Mouse (Mus musculus) megakaryocyte, embryonic 14.5 days (primary cell): Measurements from ENCODE around the gene Tacc2. TPM values are rescaled to one million over a fixed set of nuclear protein-coding genes. Genes with fewer than 3 reads are reported as not detected.
A peak's percentile ranks its signal among the peaks of the same experiment; 100 is the strongest.

Source experiments
- H3K27me3 ChIP-seq: replicated peaks from 2 replicates; pipeline ENCODE3; 2012; ENCODE audit warnings: inconsistent platforms
- H3K36me3 ChIP-seq: replicated peaks from 2 replicates; pipeline ENCODE3; 2012; ENCODE audit warnings: low read length, inconsistent platforms, mixed read lengths
- H3K4me1 ChIP-seq: 2 replicates; pipeline ENCODE4 v1.6.1; 2012; ENCODE audit warnings: inconsistent platforms
- H3K4me3 ChIP-seq: replicated peaks from 2 replicates; pipeline ENCODE3; 2012; ENCODE audit warnings: moderate library complexity, mild to moderate bottlenecking, inconsistent platforms
- H3K9me3 ChIP-seq: 2 replicates; pipeline ENCODE4 v1.6.1; 2012; ENCODE audit warnings: inconsistent platforms
- FLI1 ChIP-seq: IDR thresholded peaks from 2 replicates; pipeline ENCODE4 v1.6.1; 2012; ENCODE audit warnings: low read length, inconsistent platforms, mixed read lengths
- GATA1 ChIP-seq: IDR thresholded peaks from 3 replicates; pipeline ENCODE4 v1.6.1; 2012; ENCODE audit warnings: mixed read lengths, low read length, inconsistent platforms, borderline replicate concordance
- polyA plus RNA-seq: library from polyadenylated mRNA; stranded (reverse); fragments of >175 nt; gene quantifications from 2 replicates; pipeline ENCODE4 v1.2.3, GENCODE M21; 2012; ENCODE audit warnings: low replicate concordance; ENCODE audit not compliant: insufficient read depth

Tacc2 gene
- polyA plus RNA-seq, 1 experiment = 3.2 TPM

- Histone ChIP-seq H3K27me3 (peaks cover 11% of the 10 kb centered on the region), H3K9me3 (no peaks in the 10 kb centered on the region)
- TF ChIP-seq GATA1 (no peak), FLI1 (no peak)
These were observed 220.3 kb downstream of the Tacc2 start for GRCm38 (mm10) chr7:130797524-130797923.

GRCm38 (mm10) chr7:130799418-130799817, 222.2 kb downstream of the Tacc2 start:
- Histone ChIP-seq H3K36me3 (no peaks in the 10 kb centered on the region), H3K27me3 (peaks cover 10% of the 10 kb centered on the region), H3K4me3 (no peak overlapping the region), H3K4me1 (no peaks in the 10 kb centered on the region), H3K9me3 (no peaks in the 10 kb centered on the region)
- no peak for TF ChIP-seq FLI1
- TF ChIP-seq GATA1 = no peak

More at GRCm38 (mm10) chr7:130797524-130797923, 220.3 kb downstream of the Tacc2 start:
- Histone ChIP-seq H3K4me3 (no peak overlapping the region), H3K36me3 (no peaks in the 10 kb centered on the region), H3K4me1 (no peaks in the 10 kb centered on the region)

DNA sequence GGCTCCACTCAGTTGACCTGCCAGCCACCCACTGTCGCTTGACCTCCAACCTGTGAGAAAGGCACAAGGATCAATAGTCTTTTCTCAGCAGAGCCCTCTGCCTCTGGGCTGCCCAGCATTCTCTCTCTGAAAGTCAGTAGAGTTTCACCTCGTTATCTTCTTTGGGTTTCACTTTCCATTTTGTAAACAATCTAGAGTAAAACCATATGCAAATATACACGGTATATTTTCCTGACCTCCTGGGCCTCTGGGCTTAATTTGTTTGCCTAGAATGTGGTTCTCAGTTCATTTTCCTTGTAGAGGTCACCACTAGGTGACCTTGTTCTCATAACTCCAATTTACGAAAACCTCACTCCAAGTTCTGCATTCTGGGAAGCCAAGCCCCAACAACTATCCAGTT, 223.4 kb downstream of the Tacc2 start:
- TF ChIP-seq FLI1 = no peak
- no peak for TF ChIP-seq GATA1
- Histone ChIP-seq H3K4me1 (no peaks in the 10 kb centered on the region), H3K27me3 (peaks cover 10% of the 10 kb centered on the region), H3K9me3 (no peaks in the 10 kb centered on the region), H3K4me3 (peak overlapping the region; percentile 42), H3K36me3 (no peaks in the 10 kb centered on the region)

DNA sequence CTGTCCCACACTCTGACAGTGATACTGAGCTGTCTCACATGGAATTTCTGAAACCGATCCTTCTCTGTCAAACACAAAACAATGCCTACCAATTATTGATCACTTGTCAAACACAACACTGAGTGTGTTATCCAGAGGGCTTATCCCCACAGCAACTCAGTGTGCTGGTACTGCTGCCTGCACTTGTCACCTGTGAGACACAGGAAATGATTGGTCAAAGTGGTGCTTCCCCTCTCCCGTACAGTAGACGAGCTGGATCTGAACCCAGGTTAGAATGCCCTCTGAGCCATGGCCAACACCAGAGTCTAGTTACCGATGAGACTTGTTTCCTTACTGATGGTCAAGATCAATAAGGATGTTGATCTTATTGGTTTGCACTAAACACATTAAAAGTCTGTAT, 224.6 kb downstream of the Tacc2 start:
- no peak overlapping the region for H3K4me3 ChIP-seq
- peaks cover 12% of the 10 kb centered on the region for H3K27me3 ChIP-seq
- no peaks in the 10 kb centered on the region for H3K9me3 ChIP-seq
- no peaks in the 10 kb centered on the region for H3K4me1 ChIP-seq
- no peaks in the 10 kb centered on the region for H3K36me3 ChIP-seq
- no peak for TF ChIP-seq FLI1

GRCm38 (mm10) chr7:130803251-130803825, 226.1 kb downstream of the Tacc2 start:
- Histone ChIP-seq H3K4me1 (no peaks in the 10 kb centered on the region; the same call in 1 of the 2 replicates), H3K36me3 (no peaks in the 10 kb centered on the region), H3K4me3 (no peak overlapping the region), H3K27me3 (peaks cover 15% of the 10 kb centered on the region), H3K9me3 (no peaks in the 10 kb centered on the region)
- TF ChIP-seq FLI1 = no peak
- no peak for TF ChIP-seq GATA1

GRCm38 (mm10) chr7:130804991-130805390, 227.8 kb downstream of the Tacc2 start:
- Histone ChIP-seq H3K4me1 (no peaks in the 10 kb centered on the region; the same call in 1 of the 2 replicates), H3K9me3 (no peaks in the 10 kb centered on the region), H3K27me3 (peaks cover 15% of the 10 kb centered on the region), H3K4me3 (no peak overlapping the region), H3K36me3 (no peaks in the 10 kb centered on the region)
- TF ChIP-seq GATA1 (no peak), FLI1 (no peak)

- no peaks in the 10 kb centered on the region; the same call in 1 of the 2 replicates for H3K4me1 ChIP-seq
- H3K36me3 ChIP-seq = no peaks in the 10 kb centered on the region
- peaks cover 18% of the 10 kb centered on the region for H3K27me3 ChIP-seq
- no peaks in the 10 kb centered on the region for H3K9me3 ChIP-seq
- H3K4me3 ChIP-seq = no peak overlapping the region
- TF ChIP-seq GATA1 (no peak), FLI1 (no peak)
These were observed 230.5 kb downstream of the Tacc2 start for GRCm38 (mm10) chr7:130807749-130808148.

DNA sequence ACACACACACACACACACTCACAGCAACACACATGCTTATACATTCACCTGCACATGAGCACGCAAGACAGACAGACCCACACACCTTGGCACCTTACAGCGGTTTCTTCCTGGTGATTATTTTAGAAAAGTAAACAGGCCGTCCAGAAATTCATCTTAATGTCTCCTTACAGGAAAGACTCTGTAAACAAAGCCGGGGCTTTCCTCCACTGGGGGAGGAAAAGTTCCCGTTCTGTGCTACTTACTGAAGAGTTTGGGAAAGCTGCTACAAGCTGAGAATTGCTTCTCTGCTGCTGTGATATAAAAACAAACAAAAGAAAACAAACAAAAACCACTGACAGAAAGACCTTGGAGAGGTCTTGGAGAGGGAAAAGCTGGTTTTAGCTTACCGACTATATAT, 231.5 kb downstream of the Tacc2 start:
- no peak overlapping the region for H3K4me3 ChIP-seq
- H3K4me1 ChIP-seq = no peaks in the 10 kb centered on the region; the same call in 1 of the 2 replicates
- no peaks in the 10 kb centered on the region for H3K36me3 ChIP-seq
- TF ChIP-seq GATA1 = no peak
- no peak for TF ChIP-seq FLI1
- peaks cover 18% of the 10 kb centered on the region for H3K27me3 ChIP-seq
- H3K9me3 ChIP-seq = no peaks in the 10 kb centered on the region

DNA sequence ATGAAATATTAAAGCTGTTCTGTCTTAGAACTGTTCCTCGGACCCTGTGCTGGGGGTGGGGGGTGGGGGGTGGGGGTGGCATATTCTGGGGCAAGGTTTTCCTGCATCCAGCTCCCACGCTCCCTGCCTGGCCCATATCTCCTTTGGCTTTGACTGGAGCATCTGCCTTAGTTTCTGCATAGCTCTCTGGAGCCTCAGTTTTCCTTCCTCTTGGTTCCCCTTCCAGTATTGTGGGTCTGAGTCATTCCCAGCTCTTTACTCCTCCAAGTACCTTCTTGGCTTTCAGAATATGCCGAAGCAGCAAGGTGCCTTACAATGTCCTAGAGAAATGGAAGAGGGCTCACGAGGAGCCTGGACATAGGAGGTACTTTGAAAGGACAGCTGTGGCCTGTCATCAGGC, 233.0 kb downstream of the Tacc2 start:
- Histone ChIP-seq H3K27me3 (peaks cover 13% of the 10 kb centered on the region), H3K36me3 (no peaks in the 10 kb centered on the region), H3K4me1 (no peaks in the 10 kb centered on the region; the same call in 1 of the 2 replicates), H3K4me3 (no peak overlapping the region), H3K9me3 (no peaks in the 10 kb centered on the region)
- TF ChIP-seq FLI1 = no peak
- no peak for TF ChIP-seq GATA1

- TF ChIP-seq GATA1 (no peak), FLI1 (no peak)
- Histone ChIP-seq H3K4me1 (no peaks in the 10 kb centered on the region; the same call in 1 of the 2 replicates), H3K4me3 (no peak overlapping the region), H3K27me3 (peaks cover 11% of the 10 kb centered on the region), H3K9me3 (no peaks in the 10 kb centered on the region), H3K36me3 (no peaks in the 10 kb centered on the region)
These were observed 235.2 kb downstream of the Tacc2 start for GRCm38 (mm10) chr7:130812407-130812806.

Other genes with a start within 250 kb of the Tacc2 start
- gene Ate1, start 57.1 kb upstream of the Tacc2 start, polyA plus RNA-seq = 2.4 and 2.8 TPM in 2 replicates
- gene Nsmce4a, start 4.3 kb upstream of the Tacc2 start, polyA plus RNA-seq = 50.8 and 64.5 TPM in 2 replicates
- not detected in 2 replicates for gene Btbd16, start 196.6 kb downstream of the Tacc2 start, polyA plus RNA-seq